Mouse (Mus musculus): ENCODE measurements around the gene Nckap1l.
"Not testable (repeated sequence)": the region's sequence is repeated elsewhere in the genome, so short reads cannot be mapped to it uniquely, and the experiment has no call there.

The Nckap1l gene

DNA sequence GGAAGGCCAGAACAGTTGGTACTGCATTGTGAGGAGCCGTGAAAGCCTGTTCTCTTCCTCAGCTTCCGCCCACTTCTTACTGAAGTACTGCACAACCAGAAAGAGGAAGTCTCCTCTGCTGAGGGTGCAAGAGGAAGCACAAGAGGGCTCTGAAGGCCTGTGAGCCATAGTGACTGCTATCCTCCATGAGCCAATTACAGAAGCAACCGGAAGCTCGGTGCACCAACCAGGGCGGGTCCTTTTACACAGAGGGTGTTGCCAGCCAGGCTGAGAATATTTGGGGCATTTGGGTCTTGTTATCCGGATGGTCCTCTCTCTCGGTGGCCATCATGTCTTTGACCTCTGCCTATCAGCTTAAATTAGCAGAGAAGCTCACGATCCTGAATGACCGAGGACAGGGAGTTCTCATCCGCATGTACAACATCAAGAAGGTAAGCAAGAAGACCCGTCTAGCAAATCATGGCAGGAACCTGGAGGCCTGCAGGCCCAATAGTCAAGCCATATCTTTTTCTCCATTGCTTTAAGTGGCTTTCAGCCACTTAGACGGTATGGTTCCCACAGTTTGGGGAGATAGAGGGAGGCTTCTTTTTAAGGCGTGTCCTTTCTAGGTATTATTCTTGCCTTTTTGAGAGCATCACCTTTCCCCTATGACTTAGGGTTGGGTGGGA lies at the start of gene Nckap1l:
Gene Nckap1l (plus strand): TSS at position 244 of the 668 bp plus-strand sequence.
- DNase-seq (ENCODE audit: low read depth, low spot score), result peak; percentile 95

DNA sequence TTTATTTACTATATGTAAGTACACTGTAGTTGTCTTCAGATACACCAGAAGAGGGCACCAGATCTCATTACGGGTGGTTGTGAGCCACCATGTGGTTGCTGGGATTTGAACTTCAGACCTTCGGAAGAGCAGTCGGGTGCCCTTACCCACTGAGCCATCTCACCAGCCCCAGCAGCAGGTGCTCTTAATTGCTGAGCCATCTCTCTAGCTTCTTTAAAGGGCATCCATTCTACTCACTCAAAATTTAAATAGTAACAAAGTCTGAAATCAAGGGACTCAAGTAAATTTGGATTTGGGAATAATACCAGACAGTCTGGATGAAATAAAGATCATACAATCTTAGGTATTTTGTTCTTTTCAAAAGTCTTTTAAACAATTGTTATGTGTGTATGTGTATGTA lies 48.0 kb upstream of the Nckap1l start:
- not testable (repeated sequence) for DNase-seq (ENCODE audit: low read depth, low spot score)

GRCm38 (mm10) chr15:103427017-103427416 lies 26.6 kb upstream of the Nckap1l start:
- no peak for DNase-seq (ENCODE audit: low read depth, low spot score)

DNA sequence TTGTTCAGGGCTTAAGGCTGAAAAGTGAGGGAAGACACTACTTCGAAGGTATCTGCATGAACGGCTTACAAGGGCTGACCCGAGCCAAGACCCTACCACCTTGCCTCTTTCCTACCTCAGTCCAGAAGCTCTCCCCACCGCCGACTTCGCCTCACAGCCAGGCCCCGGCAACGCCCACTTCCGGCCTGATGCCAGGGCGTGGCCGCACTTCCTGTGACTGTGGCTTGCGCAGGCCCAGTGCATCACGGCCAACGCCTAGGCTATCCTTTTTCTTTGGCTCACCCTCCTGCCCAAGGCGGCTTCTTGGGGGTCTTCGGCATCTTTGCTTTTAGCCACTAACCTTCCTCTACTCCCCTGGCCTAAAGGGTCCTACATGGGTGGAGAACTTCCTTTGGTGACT lies 23.4 kb upstream of the Nckap1l start, which contains the start of gene Gtsf1:
Gene Gtsf1 (minus strand): TSS at position 230 of the 400 bp plus-strand sequence.
- no peak for DNase-seq (ENCODE audit: low read depth, low spot score)

DNA sequence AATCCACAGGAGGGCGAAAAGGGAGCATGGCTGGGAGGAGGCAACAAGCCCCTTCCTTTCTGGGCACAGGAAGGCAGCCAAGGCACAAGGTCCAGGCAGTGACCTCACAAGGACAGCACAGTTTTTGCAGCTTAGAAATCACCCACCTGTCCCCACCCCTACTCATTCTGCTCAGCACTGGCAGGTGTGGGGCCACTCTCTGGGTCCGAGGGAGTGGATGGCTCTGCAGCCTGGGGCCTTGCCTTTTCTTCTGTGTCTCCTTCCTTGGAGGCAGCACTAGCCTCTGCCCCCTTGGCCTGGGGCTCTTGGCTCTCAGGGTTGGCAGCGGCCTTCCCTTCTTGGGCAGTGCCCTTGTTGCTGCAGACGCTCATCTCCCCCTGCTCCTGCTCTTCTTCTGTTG lies 7.6 kb upstream of the Nckap1l start:
- DNase-seq (ENCODE audit: low read depth, low spot score), result not testable (repeated sequence)

GRCm38 (mm10) chr15:103448369-103448768 lies 5.2 kb upstream of the Nckap1l start, which contains the start of gene Gtsf2:
Gene Gtsf2, minus strand, starts transcription at chr15:103448469.
- DNase-seq (ENCODE audit: low read depth, low spot score), result no peak

GRCm38 (mm10) chr15:103454449-103454848 lies 855 bp downstream of the Nckap1l start:
- DNase-seq (ENCODE audit: low read depth, low spot score), result peak; percentile 68

- DNase-seq (ENCODE audit: low read depth, low spot score), result no peak
These were observed 9.1 kb downstream of the Nckap1l start for GRCm38 (mm10) chr15:103462539-103463261.

DNA sequence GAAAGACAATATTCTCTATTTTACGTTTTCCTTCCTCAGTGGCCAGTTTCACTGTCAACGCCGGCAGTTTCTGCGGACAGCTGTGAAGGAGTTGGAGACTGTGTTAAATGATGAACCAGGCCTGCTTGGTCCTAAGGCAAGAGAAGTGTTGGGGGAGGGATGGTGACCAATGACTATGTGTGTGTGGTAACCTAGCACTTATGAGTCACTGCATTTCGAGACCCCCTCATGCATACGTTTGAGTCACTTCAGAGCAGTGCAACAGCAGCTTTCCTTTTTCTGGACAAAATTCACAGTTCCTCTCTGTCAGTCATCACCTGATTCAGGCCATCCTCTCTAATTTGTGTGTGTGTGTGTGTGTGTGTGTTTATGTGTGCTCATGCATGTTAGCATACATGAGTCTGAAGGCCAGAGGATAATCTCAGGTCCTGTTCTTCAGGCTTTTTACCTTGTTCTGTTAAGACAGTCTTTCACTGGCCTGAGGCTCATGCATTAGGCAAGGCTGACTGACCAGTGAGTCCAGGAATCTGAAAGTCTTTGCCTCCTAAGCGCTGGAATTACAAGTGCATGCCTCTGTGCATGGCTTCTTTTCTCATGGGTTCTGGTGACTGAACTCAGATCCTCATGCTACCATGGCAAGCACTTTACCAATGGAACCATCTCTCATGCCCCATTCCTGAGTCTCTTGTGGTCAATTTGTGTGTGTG lies 18.0 kb downstream of the Nckap1l start:
- no peak for DNase-seq (ENCODE audit: low read depth, low spot score)

DNA sequence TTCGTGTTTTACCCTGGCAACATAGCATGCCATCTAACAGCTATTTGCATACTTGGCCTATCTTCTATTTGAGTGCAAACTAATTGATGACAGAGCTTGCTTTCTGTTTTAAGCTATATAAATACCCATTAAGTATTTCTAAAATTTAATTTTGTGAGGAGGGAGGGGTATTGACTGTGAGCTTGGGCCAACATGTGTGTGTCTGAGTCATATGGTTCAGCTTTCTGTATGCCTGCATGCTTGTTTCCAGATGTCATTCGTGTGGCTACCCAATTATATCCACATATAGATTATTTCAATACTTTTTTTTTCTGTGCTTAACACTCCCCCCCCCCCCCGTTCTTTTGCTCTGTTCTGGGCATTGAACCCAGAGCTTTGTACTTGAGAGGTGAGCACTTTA lies 18.7 kb downstream of the Nckap1l start:
- no peak for DNase-seq (ENCODE audit: low read depth, low spot score)

DNA sequence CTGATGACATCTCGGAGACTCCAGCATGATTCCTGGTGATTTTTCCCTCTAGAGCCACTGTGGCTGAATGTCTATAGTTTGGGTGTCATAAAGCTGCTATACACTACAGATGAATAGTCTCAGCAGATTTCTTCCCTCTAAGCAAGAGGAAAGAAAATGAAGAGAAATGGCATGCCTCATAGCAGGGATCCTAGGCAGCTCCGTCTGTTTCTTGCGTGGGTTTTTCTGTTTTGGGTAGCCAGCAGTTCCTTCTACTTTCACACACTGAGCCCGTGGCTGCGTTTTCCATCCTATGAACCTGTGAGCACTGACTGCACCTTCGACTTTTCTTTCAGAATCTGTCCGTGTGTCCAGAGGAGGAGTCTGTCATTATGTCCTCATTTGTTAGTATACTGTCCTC lies 19.6 kb downstream of the Nckap1l start:
- no peak for DNase-seq (ENCODE audit: low read depth, low spot score)

DNA sequence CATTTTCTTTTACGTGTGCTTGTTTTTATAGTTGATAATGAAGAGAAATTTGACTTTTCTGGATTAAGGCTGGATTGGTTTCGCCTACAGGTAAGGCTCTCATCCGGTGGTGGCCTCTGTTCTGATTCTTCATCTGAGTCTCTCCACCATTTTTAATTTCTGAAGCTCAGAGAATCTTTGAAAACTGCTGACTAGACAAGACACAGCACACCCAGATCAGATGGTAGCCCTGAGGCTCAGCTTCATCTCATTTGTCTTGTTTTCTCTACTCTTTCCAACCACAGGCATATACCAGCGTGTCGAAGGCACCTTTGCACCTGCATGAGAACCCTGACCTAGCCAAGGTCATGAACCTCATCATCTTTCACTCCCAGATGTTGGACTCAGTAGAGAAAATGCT lies 20.2 kb downstream of the Nckap1l start:
- no peak for DNase-seq (ENCODE audit: low read depth, low spot score)

GRCm38 (mm10) chr15:103479080-103479606 lies 25.5 kb downstream of the Nckap1l start:
- DNase-seq (ENCODE audit: low read depth, low spot score), result no peak

DNA sequence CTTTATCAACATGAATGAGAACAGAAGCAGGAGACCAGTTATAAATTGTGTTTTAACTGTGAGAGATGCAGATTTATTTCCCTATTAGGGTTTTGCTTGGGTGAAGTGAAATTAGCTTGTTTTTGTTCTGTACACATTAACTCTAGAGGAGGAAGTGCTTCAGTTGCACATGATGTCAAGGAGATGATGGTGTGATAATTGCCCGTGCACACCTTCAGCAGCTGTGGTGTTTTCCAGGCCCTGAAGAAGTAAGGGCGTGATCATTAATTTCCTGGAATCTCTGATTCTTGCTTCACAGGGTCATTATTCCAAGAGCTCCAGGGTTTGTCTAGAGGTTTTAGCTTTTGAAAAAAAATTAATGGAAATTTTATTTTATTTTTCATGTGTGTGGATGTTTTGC lies 26.5 kb downstream of the Nckap1l start:
- DNase-seq (ENCODE audit: low read depth, low spot score), result no peak

- DNase-seq (ENCODE audit: low read depth, low spot score), result no peak
These were observed 28.9 kb downstream of the Nckap1l start for GRCm38 (mm10) chr15:103482488-103482887.

- DNase-seq (ENCODE audit: low read depth, low spot score), result no peak
These were observed 30.9 kb downstream of the Nckap1l start for GRCm38 (mm10) chr15:103484490-103484889.

DNA sequence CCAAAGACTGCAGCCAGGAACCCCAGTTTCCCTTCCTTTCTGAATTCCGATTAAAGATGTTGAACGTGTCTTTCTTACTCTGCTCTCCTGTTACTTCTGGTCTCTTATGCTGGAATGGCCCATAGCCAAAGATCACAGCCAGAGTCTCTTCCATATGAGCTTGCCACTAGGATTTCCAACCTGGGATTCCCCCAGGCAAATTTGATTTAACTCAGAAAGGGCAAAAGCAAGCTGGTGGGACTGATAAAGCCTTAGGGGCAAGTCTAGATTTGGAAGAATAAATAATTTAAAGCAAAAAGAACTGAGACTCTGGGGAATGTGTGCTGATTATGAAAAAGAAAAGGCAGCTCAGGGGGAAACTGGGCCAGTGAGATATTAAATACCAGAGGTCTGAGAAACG lies 31.5 kb downstream of the Nckap1l start:
- DNase-seq (ENCODE audit: low read depth, low spot score), result no peak

GRCm38 (mm10) chr15:103486658-103487057 lies 33.1 kb downstream of the Nckap1l start:
- DNase-seq (ENCODE audit: low read depth, low spot score), result no peak

DNA sequence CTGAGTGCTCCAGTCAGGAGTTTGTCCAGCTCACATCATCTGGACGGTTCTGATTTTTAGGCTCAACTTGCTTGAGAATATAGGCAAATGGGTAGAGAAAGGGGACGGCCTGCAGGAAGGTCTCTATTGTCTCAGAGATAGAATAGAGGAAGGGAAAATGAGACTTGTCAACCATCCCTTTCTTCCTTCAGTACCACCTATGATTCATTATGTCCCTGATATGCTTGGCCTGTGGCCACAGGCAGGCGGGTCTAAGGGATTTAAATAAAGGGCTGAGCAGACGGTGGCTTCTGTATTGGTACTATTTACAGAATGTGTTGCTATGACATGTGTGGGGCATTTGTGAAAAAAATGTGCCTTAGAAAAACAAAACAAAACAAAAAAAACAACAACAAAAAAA lies 34.7 kb downstream of the Nckap1l start:
- peak; percentile 74 for DNase-seq (ENCODE audit: low read depth, low spot score)

GRCm38 (mm10) chr15:103496204-103497140 lies 42.9 kb downstream of the Nckap1l start:
- no peak for DNase-seq (ENCODE audit: low read depth, low spot score)

GRCm38 (mm10) chr15:103498157-103498556 lies 44.6 kb downstream of the Nckap1l start:
- no peak for DNase-seq (ENCODE audit: low read depth, low spot score)
